Mouse (Mus musculus) kidney, postnatal 10 days (tissue): ENCODE measurements around the gene Rab20.
"Not testable (repeated sequence)": the region's sequence is repeated elsewhere in the genome, so short reads cannot be mapped to it uniquely, and the experiment has no call there.

Source experiments
- DNase-seq: peaks from one replicate; pipeline ENCODE4 v3.0.0; 2021; ENCODE audit warnings: mixed read lengths

Rab20 gene

DNA sequence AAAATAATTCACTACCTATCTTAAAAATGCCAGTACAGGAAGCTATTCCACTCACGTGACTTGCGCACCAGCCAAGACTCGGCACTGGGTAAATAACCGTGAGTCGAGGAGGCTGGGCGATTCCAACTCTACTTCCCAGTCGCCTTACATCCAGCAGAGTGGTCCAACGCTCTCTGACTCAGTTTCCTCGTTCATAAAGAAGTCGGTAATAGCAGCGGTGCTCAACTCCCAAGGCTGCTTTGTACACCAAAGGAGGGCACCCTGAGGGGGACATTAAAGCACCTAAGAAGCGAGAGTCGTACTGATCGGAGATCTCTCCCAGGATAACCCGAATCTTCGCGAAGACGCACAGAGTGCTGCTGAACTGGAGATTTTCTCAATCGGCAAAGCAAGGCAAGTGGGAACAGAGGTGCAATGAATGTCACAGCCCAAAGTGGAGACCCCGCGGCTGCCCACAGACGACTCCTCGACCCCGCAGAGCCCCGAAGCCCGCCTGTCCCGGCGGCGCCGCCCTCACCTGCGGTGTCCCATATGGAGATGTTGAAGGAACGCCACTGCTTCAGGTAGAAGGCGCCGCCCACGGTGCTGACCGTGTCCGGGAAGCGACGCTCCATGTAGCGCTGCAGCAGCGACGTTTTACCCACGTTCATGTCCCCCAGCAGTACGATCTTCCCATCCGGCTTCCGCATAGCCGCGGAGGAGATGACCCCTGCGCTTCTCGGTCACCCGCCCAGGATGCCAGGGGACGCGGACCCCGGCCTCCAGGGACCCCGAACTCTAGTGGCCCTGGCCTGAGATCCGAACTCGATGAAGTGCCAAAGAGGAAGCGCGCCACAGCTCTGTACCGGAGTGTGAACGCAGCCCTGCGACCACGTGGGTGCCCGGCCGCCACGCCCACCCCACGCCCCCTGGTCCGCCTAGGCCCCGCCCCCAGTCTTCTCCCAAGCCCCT, at the start of gene Rab20:
Gene Rab20 (minus strand): TSS at position 900 of the 951 bp plus-strand sequence.
- DNase-seq = peak; percentile 94

GRCm38 (mm10) chr8:11523331-11523730, 44.8 kb upstream of the Rab20 start:
- DNase-seq = no peak

DNA sequence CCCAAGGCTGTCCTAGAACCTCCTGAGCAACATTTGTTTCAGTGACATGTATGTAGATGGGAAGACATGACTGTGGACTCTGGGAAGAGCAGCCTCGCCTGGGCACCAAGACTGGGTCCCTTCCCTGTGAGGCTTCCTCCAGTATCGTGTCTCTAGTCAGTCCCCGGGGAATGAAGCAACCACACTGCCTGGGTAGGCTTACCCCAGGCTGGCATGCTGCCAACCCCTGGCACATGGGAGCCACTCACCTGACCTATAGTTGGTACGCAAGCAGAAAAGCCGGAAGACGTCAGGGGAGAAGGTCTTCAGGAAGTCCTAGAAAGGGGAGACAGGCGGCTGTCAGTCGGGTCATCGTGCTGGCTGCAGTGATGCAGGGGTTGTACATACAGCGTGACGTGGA, 40.2 kb upstream of the Rab20 start:
- no peak for DNase-seq

DNA sequence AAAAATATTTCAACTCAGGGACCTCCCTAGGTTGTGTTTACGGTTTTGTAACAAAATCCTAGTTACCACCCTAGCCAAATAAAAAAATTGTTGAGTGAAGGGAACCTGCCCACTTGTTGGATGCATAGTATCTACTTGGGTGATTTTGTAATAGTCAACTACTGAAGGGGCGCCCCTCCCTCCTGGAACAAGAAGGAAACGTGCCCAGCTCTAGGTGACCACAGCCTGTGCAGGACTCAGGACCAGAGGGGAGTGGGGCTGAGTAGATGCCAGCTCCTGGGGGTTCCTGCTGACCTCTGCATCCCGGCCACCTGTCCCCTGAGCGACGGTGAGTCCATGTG, 39.5 kb upstream of the Rab20 start:
- DNase-seq = no peak

GRCm38 (mm10) chr8:11517366-11518055, 39.0 kb upstream of the Rab20 start:
- DNase-seq = no peak

DNA sequence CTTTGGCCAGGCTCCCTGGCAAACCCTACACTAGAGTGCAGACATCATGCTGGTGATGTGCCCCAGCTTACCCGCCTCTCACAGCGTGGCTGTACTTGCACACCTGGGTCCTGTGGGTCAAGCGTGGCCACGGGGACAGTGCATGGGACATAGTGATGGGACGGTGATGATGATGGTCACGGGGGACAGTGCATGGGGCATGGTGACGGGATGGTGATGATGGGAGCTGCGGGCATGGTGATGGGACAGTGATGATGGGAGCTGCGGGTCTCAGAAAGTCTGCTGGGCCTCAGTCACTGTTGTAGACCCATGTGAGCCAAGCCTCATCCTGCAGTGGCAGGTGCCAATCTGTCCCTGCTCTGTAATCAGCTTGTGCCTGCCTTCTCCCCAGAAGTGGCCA, 37.8 kb upstream of the Rab20 start:
- no peak for DNase-seq

DNA sequence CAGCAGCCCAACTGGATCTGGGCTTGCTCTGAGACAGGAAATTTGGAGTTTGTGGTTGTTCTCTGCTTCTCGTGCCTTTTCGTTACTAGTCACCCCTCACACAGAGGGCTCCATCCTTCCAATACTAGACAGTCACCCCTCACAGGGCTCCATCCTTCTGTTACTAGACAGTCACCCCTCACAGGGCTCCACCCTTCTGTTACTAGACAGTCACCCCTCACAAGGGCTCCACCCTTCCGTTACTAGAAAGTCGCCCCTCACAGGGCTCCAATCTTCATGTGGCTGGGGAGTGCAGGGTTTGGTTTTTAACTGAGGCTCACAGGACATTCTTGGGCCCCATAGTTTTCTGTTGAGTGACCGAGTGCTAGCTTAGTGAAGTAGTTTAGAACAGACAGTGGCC, 34.7 kb upstream of the Rab20 start:
- no peak for DNase-seq

GRCm38 (mm10) chr8:11512711-11513110, 34.2 kb upstream of the Rab20 start:
- DNase-seq = no peak

DNA sequence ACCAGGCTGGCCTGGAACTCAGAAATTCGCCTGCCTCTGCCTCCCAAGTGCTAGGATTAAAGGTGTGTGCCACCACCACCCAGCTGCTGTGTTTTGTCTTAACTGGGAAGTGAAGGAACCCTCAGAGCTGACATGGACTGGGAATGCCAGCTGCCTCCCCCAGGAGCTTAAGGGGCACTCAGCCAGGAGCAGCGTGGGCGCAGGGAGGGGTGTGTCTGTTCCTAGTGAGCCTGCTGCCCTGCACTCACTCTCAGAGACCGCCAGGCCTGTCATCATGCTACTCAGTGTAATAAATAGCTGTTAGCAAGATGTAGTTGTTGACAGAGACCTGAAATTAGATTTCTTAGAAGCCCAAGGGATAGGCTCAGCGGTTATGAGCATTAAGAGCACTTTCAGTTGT, 32.5 kb upstream of the Rab20 start:
- DNase-seq = no peak

DNA sequence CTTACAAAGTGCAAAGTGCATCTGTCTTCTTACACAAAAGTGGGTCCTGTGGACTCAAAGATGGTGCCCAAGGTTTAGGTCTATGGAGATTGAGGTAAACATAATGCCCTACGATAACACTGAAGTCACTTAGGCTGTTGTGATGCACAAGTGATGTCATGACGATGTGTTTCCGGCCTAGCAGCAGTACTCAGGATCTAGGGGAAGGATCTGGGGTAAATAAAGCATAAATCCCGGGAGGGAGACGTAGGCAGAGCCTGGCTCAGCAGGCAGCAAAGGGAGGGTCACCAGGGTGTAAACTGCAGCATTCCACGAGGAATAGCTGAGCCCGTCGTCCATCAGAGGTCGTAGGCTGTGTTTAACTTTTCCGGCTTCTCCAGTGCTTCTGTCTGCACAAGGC, 30.4 kb upstream of the Rab20 start:
- DNase-seq = no peak

- DNase-seq = peak; percentile 81
These were observed 28.3 kb upstream of the Rab20 start for GRCm38 (mm10) chr8:11506802-11507201.

DNA sequence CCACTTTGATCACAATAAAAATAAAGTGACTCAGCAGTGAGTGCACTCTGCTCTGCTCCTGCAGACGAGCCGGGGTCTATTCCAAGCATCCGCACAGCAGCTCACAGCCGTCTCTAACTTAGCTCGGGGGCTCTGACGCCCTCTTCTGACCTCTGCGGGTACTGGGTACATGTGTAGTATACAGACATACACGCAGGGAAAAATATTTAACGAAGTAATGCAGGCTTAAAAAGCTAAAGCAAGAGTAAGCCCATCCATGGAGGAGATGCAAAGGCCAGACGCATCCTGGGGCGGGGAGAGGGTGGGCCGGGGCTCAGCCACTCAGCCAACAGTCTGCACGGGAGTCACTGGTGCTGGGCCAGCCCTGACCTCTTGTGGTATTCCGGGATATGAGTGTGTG, 27.6 kb upstream of the Rab20 start:
- no peak for DNase-seq

DNA sequence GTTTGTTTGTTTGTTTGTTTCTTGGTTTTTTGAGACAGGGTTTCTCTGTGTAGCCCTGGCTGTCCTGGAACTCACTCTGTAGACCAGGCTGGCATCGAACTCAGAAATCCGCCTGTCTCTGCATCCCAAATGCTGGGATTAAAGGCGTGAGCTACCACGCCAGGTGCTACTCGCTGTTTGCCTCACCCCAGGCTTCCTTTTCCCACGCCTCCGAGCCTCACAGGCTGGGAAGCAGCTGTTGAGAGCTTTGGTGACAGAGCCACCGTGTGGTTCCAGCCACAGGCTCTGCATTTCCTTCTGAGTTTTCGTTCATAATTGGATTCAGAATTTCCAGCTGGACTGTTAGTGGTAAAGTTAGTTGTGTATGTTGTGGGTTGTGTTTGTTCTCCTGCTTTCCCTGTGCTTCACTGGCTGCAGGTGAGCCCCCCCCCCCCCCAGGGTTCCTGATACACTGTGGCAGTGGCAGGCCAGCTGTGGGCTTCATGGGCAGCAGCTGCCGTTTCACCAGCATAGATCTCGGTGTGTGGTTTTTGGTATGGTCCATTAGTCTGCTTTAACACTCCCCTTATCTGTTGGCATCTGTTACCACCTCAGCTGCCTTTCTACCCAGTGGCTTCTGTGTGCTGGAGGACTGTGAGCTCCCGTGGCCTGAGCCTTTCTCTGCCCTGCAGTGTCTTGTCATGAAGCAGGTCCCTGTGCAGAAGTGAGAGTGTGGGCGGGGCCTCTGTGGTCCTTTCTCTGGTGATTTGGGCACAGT, 25.1 kb upstream of the Rab20 start:
- DNase-seq = no peak

- DNase-seq = no peak
These were observed 20.4 kb upstream of the Rab20 start for GRCm38 (mm10) chr8:11498786-11499485.

DNA sequence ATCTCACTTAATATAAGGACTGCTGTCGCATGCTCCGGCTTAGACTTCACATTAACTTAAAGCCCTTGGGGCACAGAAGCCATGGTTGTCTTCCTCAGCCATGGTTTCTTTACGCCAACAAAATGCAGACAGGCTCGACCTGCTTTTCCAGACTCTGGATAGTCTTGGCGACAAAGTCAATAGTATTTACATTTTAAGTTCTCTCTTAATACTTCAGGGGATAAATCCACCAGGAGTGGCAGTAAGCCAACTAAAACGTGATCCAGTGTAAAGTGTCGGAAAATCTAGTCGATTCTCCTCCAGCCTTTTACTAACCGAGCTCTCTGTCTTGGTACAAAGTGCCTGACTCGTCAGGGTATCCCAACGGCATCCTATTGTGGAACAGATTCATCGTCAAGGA, 19.8 kb upstream of the Rab20 start:
- DNase-seq = no peak

DNA sequence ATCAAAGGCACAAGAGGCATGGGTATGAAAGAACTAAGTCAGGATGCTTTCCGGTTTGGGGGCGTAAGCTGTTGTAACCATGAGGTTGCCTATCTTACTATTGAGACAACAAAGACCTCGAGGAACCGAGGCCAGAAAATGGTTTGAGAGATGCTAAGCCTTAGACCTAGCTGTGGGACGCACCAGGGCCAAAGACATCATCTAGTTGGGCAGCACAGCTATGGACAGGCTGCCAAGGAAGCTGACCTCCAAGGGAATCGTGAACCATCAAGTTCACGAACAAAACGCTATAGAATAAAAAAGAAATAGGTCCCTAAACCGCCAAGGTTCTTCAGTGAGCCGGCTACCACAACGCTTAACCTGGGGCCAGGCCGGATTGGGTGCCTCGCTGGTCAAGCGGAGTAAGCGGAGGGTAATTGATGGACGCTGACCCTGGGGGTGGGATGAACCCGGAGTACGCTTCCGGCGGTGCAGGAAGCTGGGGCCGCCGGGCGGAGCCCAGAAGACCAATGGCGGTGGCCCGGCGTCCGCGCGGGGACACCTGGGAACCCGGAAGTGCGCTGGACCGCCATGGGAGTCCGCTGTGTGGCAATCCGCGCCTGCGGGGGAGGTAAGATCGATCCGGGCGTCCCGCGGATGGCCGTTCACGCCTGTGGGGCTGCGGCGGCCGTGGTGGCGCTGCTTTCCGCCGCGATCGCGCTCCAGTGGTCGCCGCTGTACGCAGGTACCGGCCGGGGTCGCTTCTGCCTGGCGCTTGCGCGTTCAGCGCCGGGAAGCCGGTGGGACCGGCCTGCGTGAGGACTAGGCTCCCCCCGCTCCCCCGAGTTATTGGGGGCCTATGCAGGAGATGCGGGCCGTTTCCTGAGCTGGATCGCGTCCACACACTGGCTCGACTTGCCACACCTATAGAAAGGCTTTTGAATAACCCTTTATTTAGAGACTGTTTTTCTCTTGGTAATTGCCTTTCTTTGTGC, 18.8 kb upstream of the Rab20 start, which contains the start of gene Naxd:
Gene Naxd (plus strand): TSS at position 490 of the 974 bp plus-strand sequence.
- DNase-seq = peak; percentile 95

DNA sequence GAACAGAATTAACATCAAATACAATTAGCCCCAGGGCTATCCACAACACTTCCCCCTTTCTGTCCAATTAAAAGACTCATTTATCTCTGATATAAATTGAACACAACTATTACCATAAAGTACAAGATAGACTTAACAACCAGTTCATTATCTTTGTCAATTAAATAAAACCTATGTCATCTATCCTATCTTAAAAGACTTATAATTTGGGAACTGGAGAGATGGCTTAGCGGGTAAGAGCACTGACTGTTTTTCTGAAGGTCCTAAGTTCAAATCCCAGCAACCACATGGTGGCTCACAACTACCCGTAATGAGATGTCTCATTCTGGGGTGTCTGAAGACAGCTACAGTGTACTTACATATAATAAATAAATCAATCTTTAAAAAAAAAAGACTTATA, 13.8 kb upstream of the Rab20 start:
- not testable (repeated sequence) for DNase-seq

- no peak for DNase-seq
These were observed 8.7 kb upstream of the Rab20 start for GRCm38 (mm10) chr8:11487229-11487628.

DNA sequence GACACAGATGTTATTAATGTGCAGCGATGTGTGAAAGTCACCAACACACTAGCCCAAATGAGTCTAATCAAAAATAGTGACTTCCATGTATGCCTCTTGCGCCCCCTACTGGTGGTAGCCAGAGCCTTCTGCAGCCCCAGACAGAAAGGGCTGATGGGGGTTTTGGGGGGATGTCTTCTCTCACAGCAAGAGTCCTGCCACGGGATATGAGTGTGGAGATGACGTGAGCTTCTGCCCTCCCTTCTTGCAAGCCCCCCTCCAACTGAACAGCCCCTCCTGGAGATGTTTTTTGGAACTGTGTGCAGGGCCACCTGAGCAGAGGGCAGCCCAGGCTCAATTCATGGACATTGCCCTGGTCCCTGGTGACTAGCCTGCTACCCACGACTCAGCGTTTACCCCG, 7.6 kb upstream of the Rab20 start:
- DNase-seq = peak; percentile 90

DNA sequence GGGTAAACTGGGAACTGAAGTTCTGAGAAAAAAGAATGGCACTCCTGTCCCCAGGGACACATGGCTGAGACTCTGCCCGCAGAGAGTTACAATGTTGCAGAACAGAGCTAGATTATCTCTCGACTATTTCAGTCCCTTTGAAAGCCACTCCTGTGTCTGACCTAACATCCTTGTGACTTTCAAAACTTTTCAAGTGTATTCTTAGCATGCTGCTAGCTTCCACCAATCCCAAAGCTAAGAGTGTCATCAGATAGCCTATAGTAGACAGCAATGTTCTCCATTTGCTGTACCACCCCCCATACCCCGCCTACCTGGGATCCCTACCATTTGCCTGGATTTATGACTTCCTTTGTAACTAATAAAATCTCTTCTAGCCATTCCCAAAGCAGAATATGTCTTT, 4.0 kb upstream of the Rab20 start:
- DNase-seq = peak; percentile 39

DNA sequence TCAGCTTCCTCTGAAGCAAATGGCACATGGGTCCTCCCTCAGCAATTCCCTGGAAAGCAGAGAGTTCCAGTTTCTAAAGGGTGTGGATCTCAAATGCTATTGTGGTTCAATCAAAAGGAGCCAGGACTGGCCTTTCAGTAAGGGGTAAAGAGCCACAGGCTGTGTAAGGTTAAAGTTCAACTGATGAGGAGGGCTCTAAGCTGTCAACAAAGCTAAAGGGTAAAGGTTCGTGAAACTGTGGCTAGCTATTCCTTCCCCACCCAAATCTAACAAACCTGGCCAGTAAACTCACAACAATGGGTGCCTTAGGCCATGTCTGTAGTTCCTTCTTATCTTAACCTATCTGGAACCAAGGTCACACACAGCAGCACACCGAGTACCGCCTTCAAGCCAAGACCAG, 3.4 kb upstream of the Rab20 start:
- DNase-seq = no peak

DNA sequence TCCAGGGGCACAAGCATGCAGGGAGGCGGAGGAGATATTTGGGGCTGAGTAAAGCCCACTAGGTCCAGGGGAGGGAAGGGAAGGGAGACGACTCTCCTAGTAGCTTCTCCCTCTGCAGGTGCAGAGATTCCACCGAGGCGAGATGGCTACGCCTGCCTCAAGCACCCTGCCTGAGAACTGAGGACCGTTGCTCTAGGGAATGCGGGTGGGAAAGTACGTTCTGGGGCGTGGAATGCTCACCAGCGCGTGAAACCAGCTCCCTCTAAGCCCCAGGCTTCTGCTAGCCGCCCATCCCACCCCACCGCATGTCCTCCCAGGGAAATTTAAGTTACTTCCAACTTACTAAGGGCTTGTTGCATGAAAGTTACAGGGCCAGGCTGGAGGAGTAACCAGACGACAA, 1.1 kb upstream of the Rab20 start:
- peak; percentile 42 for DNase-seq
